Mouse (Mus musculus) cortical plate, adult 2 months (tissue): ENCODE results near the gene Hoxb5. TPM values are rescaled to one million over a fixed set of nuclear protein-coding genes. Genes with fewer than 3 reads are reported as not detected.

Source experiments
- H3K27ac ChIP-seq: fragments of 200-500 bp; 2 replicates; pipeline ENCODE4 v1.5.1; 2012; ENCODE audit warnings: low read length, control low read depth, inconsistent platforms; ENCODE audit not compliant: insufficient read depth
- H3K4me1 ChIP-seq: fragments of 200-500 bp; 2 replicates; pipeline ENCODE4 v1.6.1; 2011; ENCODE audit warnings: low read length; ENCODE audit not compliant: control insufficient read depth, insufficient read depth
- H3K4me3 ChIP-seq: fragments of 200-500 bp; 2 replicates; pipeline ENCODE4 v1.5.1; 2011; ENCODE audit warnings: mild to moderate bottlenecking, low read length, control low read depth; ENCODE audit not compliant: insufficient read depth
- CTCF ChIP-seq: fragments of 200-500 bp; IDR thresholded peaks from 2 replicates; pipeline ENCODE4 v1.5.1; 2011; ENCODE audit warnings: mild to moderate bottlenecking, control low read depth, low read length; ENCODE audit not compliant: insufficient read depth; ENCODE audit errors: extremely low read depth
- POLR2A ChIP-seq: fragments of 200-500 bp; IDR thresholded peaks from 2 replicates; pipeline ENCODE4 v1.6.1; 2011; ENCODE audit warnings: mild to moderate bottlenecking, low read length, control low read depth; ENCODE audit not compliant: insufficient read depth; ENCODE audit errors: extremely low read depth
- polyA plus RNA-seq: library from polyadenylated mRNA; depleted of rRNA; stranded (reverse); fragments of >200 nt; gene quantifications from 2 replicates; pipeline ENCODE4 v1.2.3, GENCODE M21; 2012

Hoxb5 gene
- polyA plus RNA-seq, 1 experiment, result not detected

DNA sequence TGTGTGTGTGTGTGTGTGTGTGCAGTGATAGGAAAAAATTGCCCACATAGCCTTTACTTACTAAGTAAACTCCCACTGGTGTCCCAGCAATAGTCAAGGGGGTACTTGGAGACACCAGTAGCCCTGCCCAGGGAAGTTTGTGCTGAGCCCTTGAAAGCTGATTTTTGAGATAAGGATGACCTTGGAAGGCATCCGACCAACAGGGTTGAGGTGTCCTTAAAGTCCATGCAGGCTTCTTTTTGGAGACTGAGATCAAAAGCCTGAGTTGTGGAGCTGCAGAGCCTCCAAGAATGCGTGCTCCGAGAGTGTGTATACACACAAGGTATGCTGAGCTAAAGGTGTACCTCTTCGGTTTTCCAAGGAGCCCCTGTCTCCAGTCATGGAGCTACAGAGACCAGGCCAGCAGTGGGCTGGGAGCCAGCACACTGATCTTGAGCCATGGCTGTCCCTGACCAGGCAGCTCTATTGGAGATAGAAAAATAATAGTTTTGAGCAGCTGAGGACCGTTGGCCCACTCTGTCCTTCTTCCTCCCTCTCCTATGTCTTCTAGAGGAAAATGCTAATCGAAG is 40.8 kb upstream of the Hoxb5 start:
- no peak overlapping the region for H3K27ac ChIP-seq
- TF ChIP-seq POLR2A, result no peak
- TF ChIP-seq CTCF, result no peak
- no peaks in the 10 kb centered on the region for H3K4me1 ChIP-seq
- no peak overlapping the region for H3K4me3 ChIP-seq

DNA sequence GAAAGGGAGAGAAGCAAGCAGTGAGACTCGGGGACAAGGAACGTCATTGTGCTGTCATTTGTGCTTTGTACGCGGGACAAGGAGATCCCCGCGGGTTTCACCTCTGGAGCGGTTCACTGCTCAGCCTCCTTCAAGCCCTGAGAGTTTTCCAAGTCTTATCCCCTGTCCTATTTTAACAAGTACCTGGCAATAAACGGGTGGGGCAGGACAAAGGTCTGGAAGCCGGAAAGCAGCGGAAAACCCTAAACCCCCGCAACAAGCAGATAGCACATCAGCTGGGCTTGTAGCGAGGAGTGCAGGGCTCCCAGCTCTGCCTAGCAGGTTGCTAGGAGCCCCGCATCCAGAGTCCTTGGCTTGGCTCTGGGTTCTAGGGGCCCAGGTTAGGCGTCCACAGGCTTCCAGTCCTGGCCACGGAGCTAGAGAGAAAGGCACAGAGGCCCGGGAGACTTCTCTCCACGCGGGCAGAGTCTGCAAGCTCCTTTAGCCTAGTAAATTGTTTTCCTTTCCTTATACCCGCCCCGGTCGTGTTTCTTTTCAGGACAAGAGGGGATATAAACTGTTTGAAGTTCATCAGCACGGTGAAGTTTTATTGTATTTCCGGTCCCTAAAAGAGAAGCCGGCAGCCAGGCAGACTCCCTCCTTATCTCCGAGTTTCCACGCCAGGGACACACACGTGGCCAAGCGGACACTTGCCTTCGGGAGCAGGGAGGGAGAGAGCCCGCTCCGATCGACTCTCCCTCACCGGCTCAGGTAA is 39.3 kb upstream of the Hoxb5 start:
- no peak for TF ChIP-seq CTCF
- TF ChIP-seq POLR2A, result no peak

DNA sequence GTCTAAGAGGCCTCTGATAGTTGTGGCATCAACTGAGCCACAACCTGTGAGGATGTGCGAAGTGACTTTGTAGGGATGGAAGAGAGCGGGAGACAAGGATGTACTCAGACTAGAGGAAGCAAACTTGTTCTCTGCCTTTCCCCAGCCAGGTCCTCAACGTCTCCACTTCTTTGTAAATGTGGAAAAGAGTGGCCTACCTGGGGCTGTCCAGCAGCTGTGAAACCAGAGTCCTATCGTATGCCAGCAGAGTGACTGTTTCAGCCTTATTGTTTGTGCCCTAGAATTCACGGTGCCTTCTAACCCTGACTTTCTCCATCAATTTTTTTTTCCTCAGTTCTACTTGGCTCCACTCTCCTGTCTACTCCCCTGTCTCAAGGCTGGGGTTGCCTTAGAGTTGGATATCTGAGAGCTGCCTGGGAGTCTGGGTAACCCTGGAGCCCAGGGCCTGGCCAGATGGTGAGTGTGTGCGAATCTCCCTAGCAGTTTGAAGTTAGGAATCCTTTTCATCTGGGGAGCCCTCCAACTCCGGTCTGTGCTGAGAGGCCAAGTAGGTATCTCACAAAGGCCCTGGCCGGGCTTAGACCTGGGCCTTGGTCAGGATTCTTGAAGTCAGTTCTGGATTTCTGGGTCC is 38.6 kb upstream of the Hoxb5 start:
- Histone ChIP-seq H3K27ac (no peak overlapping the region), H3K4me3 (no peak overlapping the region), H3K4me1 (no peaks in the 10 kb centered on the region)
- TF ChIP-seq POLR2A, result no peak
- TF ChIP-seq CTCF, result no peak

More for the DNA sequence above, 39.3 kb upstream of the Hoxb5 start:
- Histone ChIP-seq H3K4me3 (no peak overlapping the region), H3K27ac (no peak overlapping the region), H3K4me1 (no peaks in the 10 kb centered on the region)

GRCm38 (mm10) chr11:96265954-96266353 is 37.2 kb upstream of the Hoxb5 start:
- no peak overlapping the region for H3K4me3 ChIP-seq
- H3K4me1 ChIP-seq, result no peaks in the 10 kb centered on the region
- no peak overlapping the region for H3K27ac ChIP-seq
- no peak for TF ChIP-seq POLR2A
- TF ChIP-seq CTCF, result no peak

DNA sequence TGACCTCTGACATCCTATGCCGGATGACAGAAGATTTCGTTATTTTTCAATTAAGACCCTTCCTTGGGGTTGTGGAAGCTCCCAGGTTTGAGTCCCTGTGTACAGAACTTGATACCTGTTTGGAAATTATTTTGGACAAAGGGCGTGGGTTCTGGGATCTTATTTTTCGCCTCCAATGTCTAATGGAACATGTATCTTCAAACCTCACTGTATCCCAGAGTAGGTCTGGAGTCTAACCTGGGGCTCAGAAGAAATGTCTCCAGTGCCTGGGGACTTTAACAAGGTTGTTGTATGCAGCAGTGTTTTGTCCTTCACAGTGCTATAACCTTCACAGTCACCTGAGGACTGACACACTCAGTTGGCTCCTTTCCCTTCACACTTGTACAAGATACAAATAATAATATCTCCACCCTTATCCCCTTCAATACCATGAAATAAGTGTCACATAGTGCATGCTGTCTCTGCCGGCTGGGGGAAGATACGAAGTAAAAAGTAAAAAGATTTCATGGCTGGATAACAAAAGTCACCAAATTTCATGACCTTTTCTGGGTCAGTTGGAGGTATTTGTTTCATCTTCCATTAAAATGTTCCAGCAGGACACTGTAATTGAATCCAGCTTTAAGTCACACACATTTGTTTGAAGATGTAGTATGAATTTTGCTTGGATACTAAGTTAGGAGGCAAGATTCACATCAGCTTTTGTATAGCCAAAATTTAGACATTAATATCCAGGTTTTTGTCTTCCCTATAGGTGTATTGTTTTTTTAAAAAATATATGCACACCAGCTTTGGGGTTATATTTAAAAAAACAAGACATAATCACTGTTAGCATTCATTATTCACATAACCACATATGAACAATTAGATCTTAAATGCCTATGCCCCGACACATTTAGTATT is 35.9 kb upstream of the Hoxb5 start:
- H3K27ac ChIP-seq, result no peak overlapping the region
- no peak overlapping the region for H3K4me3 ChIP-seq
- TF ChIP-seq CTCF (no peak), POLR2A (no peak)
- no peaks in the 10 kb centered on the region for H3K4me1 ChIP-seq

DNA sequence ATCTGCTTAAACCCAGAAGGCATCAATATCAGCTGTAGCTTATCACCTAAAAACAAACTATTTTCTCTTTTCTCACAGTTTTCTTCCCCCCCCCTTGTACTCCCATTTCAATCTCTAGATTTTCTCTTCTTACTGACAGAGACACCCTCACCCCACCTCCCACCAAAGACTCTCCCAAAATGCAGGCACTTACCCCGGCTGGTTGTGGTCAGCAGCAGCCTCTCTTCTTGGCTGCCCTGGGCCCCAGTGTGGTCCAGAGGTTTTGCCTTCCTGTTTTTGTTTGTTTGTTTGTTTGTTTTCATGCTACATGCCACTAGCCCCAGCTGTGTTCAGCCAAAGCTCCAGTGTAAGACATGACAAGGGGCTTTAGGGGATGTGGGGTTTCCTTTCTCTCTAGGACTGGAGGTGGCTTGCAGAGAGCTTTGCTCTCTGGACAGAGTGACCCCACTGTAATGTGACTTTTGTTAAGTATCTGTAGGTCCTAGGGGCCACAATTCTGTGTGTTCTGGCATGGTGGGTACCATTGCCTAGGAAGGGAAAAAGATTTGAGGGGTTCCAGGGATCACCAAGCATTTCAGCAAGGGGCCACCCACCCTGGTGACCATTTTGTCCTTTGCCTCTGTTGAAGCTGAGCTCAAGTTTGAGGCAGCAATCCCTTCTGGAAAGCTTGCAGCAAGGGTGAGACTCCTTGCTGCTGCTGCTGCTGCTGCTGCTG is 34.9 kb upstream of the Hoxb5 start:
- Histone ChIP-seq H3K27ac (no peak overlapping the region), H3K4me1 (no peaks in the 10 kb centered on the region), H3K4me3 (no peak overlapping the region)
- no peak for TF ChIP-seq POLR2A
- no peak for TF ChIP-seq CTCF

GRCm38 (mm10) chr11:96269869-96270268 is 33.3 kb upstream of the Hoxb5 start:
- no peak overlapping the region for H3K4me3 ChIP-seq
- no peak overlapping the region for H3K27ac ChIP-seq
- TF ChIP-seq CTCF (no peak), POLR2A (no peak)
- H3K4me1 ChIP-seq, result no peaks in the 10 kb centered on the region

GRCm38 (mm10) chr11:96270996-96271540 is 32.1 kb upstream of the Hoxb5 start, which contains the start of gene Hoxb9:
Hoxb9 (plus strand) TSS chr11:96271457.
- Histone ChIP-seq H3K27ac (no peak within 1 kb of the TSS), H3K4me1 (no peaks in the 10 kb centered on the region), H3K4me3 (no peak within 1 kb of the TSS)
- no peak for TF ChIP-seq POLR2A
- TF ChIP-seq CTCF, result no peak
